Mouse (Mus musculus): ENCODE results near the gene Stk10.

Stk10 gene

GRCm38 (mm10) chr11:32629713-32630211, 96.7 kb downstream of the Stk10 start:
- no peak for DNase-seq (ENCODE audit: low spot score)

GRCm38 (mm10) chr11:32632671-32633070, 99.6 kb downstream of the Stk10 start:
- no peak for DNase-seq (ENCODE audit: low spot score)

GRCm38 (mm10) chr11:32633542-32633941, 100.4 kb downstream of the Stk10 start:
- no peak for DNase-seq (ENCODE audit: low spot score)

- DNase-seq (ENCODE audit: low spot score) = no peak
Observed at GRCm38 (mm10) chr11:32634143-32634542, 101.0 kb downstream of the Stk10 start.

- DNase-seq (ENCODE audit: low spot score) = no peak
Observed at GRCm38 (mm10) chr11:32634842-32635241, 101.7 kb downstream of the Stk10 start.

GRCm38 (mm10) chr11:32636275-32636674, 103.2 kb downstream of the Stk10 start:
- DNase-seq (ENCODE audit: low spot score) = no peak

- no peak for DNase-seq (ENCODE audit: low spot score)
Observed at GRCm38 (mm10) chr11:32638521-32639255, 105.6 kb downstream of the Stk10 start.

- DNase-seq (ENCODE audit: low spot score) = no peak
Observed at GRCm38 (mm10) chr11:32640617-32641016, 107.5 kb downstream of the Stk10 start.

- peak; percentile 94 for DNase-seq (ENCODE audit: low spot score)
Observed at GRCm38 (mm10) chr11:32642249-32642876, 109.3 kb downstream of the Stk10 start, which contains the start of gene Fbxw11. Fbxw11 (plus strand) TSS chr11:32642724.

- DNase-seq (ENCODE audit: low spot score) = peak; percentile 50
Observed at GRCm38 (mm10) chr11:32642899-32643886, 110.1 kb downstream of the Stk10 start.

GRCm38 (mm10) chr11:32644010-32644409, 110.9 kb downstream of the Stk10 start:
- no peak for DNase-seq (ENCODE audit: low spot score)

GRCm38 (mm10) chr11:32647265-32647664, 114.2 kb downstream of the Stk10 start:
- no peak for DNase-seq (ENCODE audit: low spot score)

- DNase-seq (ENCODE audit: low spot score) = no peak
Observed at GRCm38 (mm10) chr11:32650236-32650749, 117.2 kb downstream of the Stk10 start.

GRCm38 (mm10) chr11:32650893-32651590, 117.9 kb downstream of the Stk10 start:
- DNase-seq (ENCODE audit: low spot score) = no peak

GRCm38 (mm10) chr11:32651723-32652122, 118.6 kb downstream of the Stk10 start:
- no peak for DNase-seq (ENCODE audit: low spot score)

- DNase-seq (ENCODE audit: low spot score) = no peak
Observed at GRCm38 (mm10) chr11:32662082-32662656, 129.1 kb downstream of the Stk10 start.

GRCm38 (mm10) chr11:32665639-32666038, 132.5 kb downstream of the Stk10 start:
- DNase-seq (ENCODE audit: low spot score) = no peak

GRCm38 (mm10) chr11:32666983-32667382, 133.9 kb downstream of the Stk10 start:
- no peak for DNase-seq (ENCODE audit: low spot score)

- DNase-seq (ENCODE audit: low spot score) = no peak
Observed at GRCm38 (mm10) chr11:32671480-32671879, 138.4 kb downstream of the Stk10 start.
